Mouse (Mus musculus) c-Kit-negative CD71-positive TER-119-positive erythroid progenitor cells, embryonic 14.5 days (primary cell): ENCODE results near the gene Hnf1b.
A peak's percentile ranks its signal among the peaks of the same experiment; 100 is the strongest.

Source experiments
- DNase-seq: peaks from one replicate; pipeline ENCODE4 v3.0.0-alpha.2; 2013; ENCODE audit warnings: low read depth, low spot score

Gene Hnf1b

GRCm38 (mm10) chr11:83849529-83850335, at the start of gene Hnf1b:
Gene Hnf1b (plus strand): TSS chr11:83850063.
- no peak for DNase-seq

GRCm38 (mm10) chr11:83802166-83802565, 47.7 kb upstream of the Hnf1b start:
- DNase-seq, result no peak

GRCm38 (mm10) chr11:83802581-83802980, 47.3 kb upstream of the Hnf1b start:
- DNase-seq, result no peak

- DNase-seq, result no peak
These were observed 39.4 kb upstream of the Hnf1b start for GRCm38 (mm10) chr11:83810441-83810840.

GRCm38 (mm10) chr11:83815191-83815590, 34.7 kb upstream of the Hnf1b start:
- DNase-seq, result no peak

GRCm38 (mm10) chr11:83815628-83816027, 34.2 kb upstream of the Hnf1b start:
- peak; percentile 13 for DNase-seq

GRCm38 (mm10) chr11:83817048-83817447, 32.8 kb upstream of the Hnf1b start:
- no peak for DNase-seq

GRCm38 (mm10) chr11:83817994-83818393, 31.9 kb upstream of the Hnf1b start:
- no peak for DNase-seq

- no peak for DNase-seq
These were observed 31.2 kb upstream of the Hnf1b start for GRCm38 (mm10) chr11:83818591-83819127.

GRCm38 (mm10) chr11:83819806-83820483, 29.9 kb upstream of the Hnf1b start:
- DNase-seq, result no peak

GRCm38 (mm10) chr11:83826142-83826541, 23.7 kb upstream of the Hnf1b start:
- no peak for DNase-seq

GRCm38 (mm10) chr11:83828553-83829142, 21.2 kb upstream of the Hnf1b start:
- DNase-seq, result no peak

- no peak for DNase-seq
These were observed 17.5 kb upstream of the Hnf1b start for GRCm38 (mm10) chr11:83832389-83832788.

- DNase-seq, result no peak
These were observed 16.3 kb upstream of the Hnf1b start for GRCm38 (mm10) chr11:83833517-83833916.

GRCm38 (mm10) chr11:83833959-83834496, 15.8 kb upstream of the Hnf1b start:
- no peak for DNase-seq

- DNase-seq, result no peak
These were observed 10.4 kb upstream of the Hnf1b start for GRCm38 (mm10) chr11:83839451-83839850.

- no peak for DNase-seq
These were observed 6.3 kb upstream of the Hnf1b start for GRCm38 (mm10) chr11:83843534-83843933.

- no peak for DNase-seq
These were observed 866 bp downstream of the Hnf1b start for GRCm38 (mm10) chr11:83850586-83851272.

- no peak for DNase-seq
These were observed 1.6 kb downstream of the Hnf1b start for GRCm38 (mm10) chr11:83851273-83852015.

GRCm38 (mm10) chr11:83852016-83852355, 2.1 kb downstream of the Hnf1b start:
- no peak for DNase-seq
